In the genomic region with DNA sequence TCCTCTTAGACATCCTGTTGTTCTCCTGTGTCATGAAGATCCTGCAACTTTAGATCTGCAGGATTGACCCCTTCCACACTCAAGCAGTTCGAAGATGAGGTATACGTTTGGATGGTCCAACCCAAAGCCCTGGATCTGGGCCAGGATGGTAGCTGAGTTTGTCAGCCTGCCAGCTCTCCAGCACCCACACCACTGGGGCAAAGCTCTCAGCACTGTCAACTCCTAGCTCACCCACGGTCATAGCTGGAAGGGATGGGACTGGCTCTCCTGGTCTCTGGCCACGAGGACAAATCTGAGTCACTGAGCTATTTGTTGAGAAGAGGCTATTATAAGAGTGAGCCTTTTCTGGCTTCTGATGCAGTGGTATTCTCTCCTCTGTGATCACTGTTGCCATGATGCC, we compare ENCODE assay signal across 11 mouse cellular contexts.
DNase-seq lines count a peak whose midpoint lies in the region; ATAC-seq lines count a peak whose summit lies in the region.
"Had no signal": no experiment of that assay in that cellular context is flagged by ENCODE, and none has a peak within 500 bp of the region (broad histone marks: within the 10 kb centered on the region; RNA-seq: fewer than 3 reads in every experiment).

No protein-coding gene starts in this region.

- H3K27me3 ChIP-seq in heart, embryonic 13.5 days (replicated peaks), result peaks cover 47% of the 10 kb centered on the region
- peaks cover 6% of the 10 kb centered on the region; the same call in 1 of the 2 replicates for H3K27me3 ChIP-seq in heart, embryonic 11.5 days (ENCODE audit: control insufficient read depth, insufficient read depth, low read length)

- peak; percentile 45 for DNase-seq in right cerebral cortex, adult 18-20 months
- DNase-seq in right cerebral cortex, postnatal 25 days, result no peak
- peak; percentile 41 for DNase-seq in adrenal gland, postnatal 14 days
- peak; percentile 23 to 29 for DNase-seq in left cerebral cortex, postnatal 36 days (ENCODE audit: low spot score in 2 of 2)
- DNase-seq in thymus, postnatal 10 days (ENCODE audit: low spot score in 2 of 2), result no peak
- DNase-seq: forebrain, postnatal 0 days; lung, postnatal 4 days had no signal

- intact Hi-C loops in left cerebral cortex, postnatal 36 days (cut with DNase I), result no loop called here

- WGBS in heart, embryonic 13.5 days, result 33% methylated on average over 4 of the region's 4 CpGs
- WGBS in heart, embryonic 11.5 days (ENCODE audit: insufficient replicate concordance), result 51% methylated on average over 4 of the region's 4 CpGs

- H3K9ac ChIP-seq in heart, embryonic 13.5 days, result no peak overlapping the region
- no peak overlapping the region for H3K9ac ChIP-seq in heart, embryonic 11.5 days (ENCODE audit: low read depth, low read length)
- H3K9ac ChIP-seq: forebrain, postnatal 0 days had no signal

- H3K4me2 ChIP-seq in heart, embryonic 13.5 days, result no peak overlapping the region
- H3K4me2 ChIP-seq in heart, embryonic 11.5 days, result no peak overlapping the region

- H3K36me3 ChIP-seq in heart, embryonic 13.5 days, result no peaks in the 10 kb centered on the region
- H3K36me3 ChIP-seq in heart, embryonic 11.5 days (ENCODE audit: control insufficient read depth, insufficient read depth, low read length), result no peaks in the 10 kb centered on the region

- peak; percentile 51; the same call in 1 of the 2 replicates for ATAC-seq in heart, embryonic 13.5 days (ENCODE audit: extremely low read depth, insufficient number of reproducible peaks, low FRiP score, low TSS enrichment)
- no peak for ATAC-seq in heart, embryonic 11.5 days (replicated peaks; ENCODE audit: insufficient number of reproducible peaks, low FRiP score, low TSS enrichment)
- ATAC-seq: activated CD4-positive, CD25-positive, alpha-beta regulatory T cell, adult 4 months; forebrain, postnatal 0 days; inflammation-experienced regulatory T-cells, adult 6 months had no signal

- no peak overlapping the region for H3K27ac ChIP-seq in heart, embryonic 13.5 days (replicated peaks)
- H3K27ac ChIP-seq in heart, embryonic 11.5 days (ENCODE audit: low read depth, low read length), result no peak overlapping the region

- no peak overlapping the region for H3K4me3 ChIP-seq in heart, embryonic 13.5 days
- no peak overlapping the region for H3K4me3 ChIP-seq in heart, embryonic 11.5 days (ENCODE audit: low read depth, low read length)

- H3K4me1 ChIP-seq in heart, embryonic 13.5 days, result peaks cover 6% of the 10 kb centered on the region
- no peaks in the 10 kb centered on the region; the same call in 1 of the 2 replicates for H3K4me1 ChIP-seq in heart, embryonic 11.5 days (ENCODE audit: control insufficient read depth, insufficient read depth, low read length)

- H3K9me3 ChIP-seq in heart, embryonic 13.5 days, result no peaks in the 10 kb centered on the region
- H3K9me3 ChIP-seq in heart, embryonic 11.5 days (replicated peaks; ENCODE audit: control insufficient read depth, low read length), result no peaks in the 10 kb centered on the region

Comparison
In these comparisons a context has a peak if more than half of its experiments do, and no peak if none do; other contexts are left out.
1. DNase-seq: peak in right cerebral cortex, adult 18-20 months (single experiment), adrenal gland, postnatal 14 days (single experiment) and left cerebral cortex, postnatal 36 days (2 of 2); none in right cerebral cortex, postnatal 25 days (single experiment) and thymus, postnatal 10 days (0 of 2).